Mouse (Mus musculus) testis, adult 2 months (tissue): ENCODE measurements at regions not wholly inside any gene's neighbourhood (a gene's known extent, or its start where the extent isn't known, plus 50 kb on each side); places are given as distances from the start of the nearest gene placed in this dataset.
"Not testable (repeated sequence)": the region's sequence is repeated elsewhere in the genome, so short reads cannot be mapped to it uniquely, and the experiment has no call there.

ENCODE experiments used
- CTCF ChIP-seq: fragments of 200-500 bp; IDR thresholded peaks from 2 replicates; pipeline ENCODE4 v1.5.1; 2012; ENCODE audit warnings: low read depth, mild to moderate bottlenecking, inconsistent platforms, low read length, moderate library complexity; ENCODE audit not compliant: control insufficient read depth, insufficient read depth, insufficient replicate concordance
- POLR2A ChIP-seq: fragments of 200-500 bp; IDR thresholded peaks from 2 replicates; pipeline ENCODE4 v1.6.1; 2012; ENCODE audit warnings: low read depth, mild to moderate bottlenecking, inconsistent platforms, low read length, moderate library complexity; ENCODE audit not compliant: control insufficient read depth

- TF ChIP-seq POLR2A, CTCF: not testable (repeated sequence)
These were observed 216.8 kb downstream of the Mat2b start for GRCm38 (mm10) chr11:40478171-40478570.
